27 mouse cellular contexts compared by ENCODE assay signal in genomic region chr2:180292906-180293305, GRCm38 (mm10). TPM values are rescaled to one million over a fixed set of nuclear protein-coding genes. Genes with fewer than 3 reads are reported as not detected.
"Had no signal": no experiment of that assay in that cellular context is flagged by ENCODE, and none has a peak within 500 bp of the region (broad histone marks: within the 10 kb centered on the region; RNA-seq: fewer than 3 reads in every experiment).

No protein-coding gene starts in this region.

- H3K27ac ChIP-seq: kidney, embryonic 15.5 days; layer of hippocampus, adult 2 months; liver, embryonic 13.5 days; midbrain, embryonic 10.5 days; neural tube, embryonic 12.5 days; neural tube, embryonic 15.5 days; stomach, postnatal 0 days had no signal

- H3K4me3 ChIP-seq: intestine, embryonic 15.5 days; kidney, embryonic 15.5 days; layer of hippocampus, adult 2 months; liver, embryonic 13.5 days; megakaryocyte, embryonic 14.5 days; midbrain, embryonic 10.5 days; neural tube, embryonic 12.5 days; neural tube, embryonic 15.5 days had no signal

- H3K27me3 ChIP-seq: intestine, embryonic 15.5 days; kidney, embryonic 15.5 days; liver, embryonic 13.5 days; neural tube, embryonic 12.5 days; neural tube, embryonic 15.5 days had no signal

- DNase-seq: kidney, adult 11 months; kidney, adult 8-10 months; kidney, postnatal 14 days; kidney, postnatal 4 days; layer of hippocampus, adult 9-11 months; liver, embryonic 13.5 days; lung, postnatal 14 days; midbrain, embryonic 14.5 days; right cerebral cortex, adult 18-20 months; right cerebral cortex, postnatal 14 days; right cerebral cortex, postnatal 4 days; thymus, adult 18-20 months; thymus, postnatal 36 days had no signal

- H3K9ac ChIP-seq: intestine, embryonic 15.5 days; kidney, embryonic 15.5 days; liver, embryonic 13.5 days; neural tube, embryonic 12.5 days; neural tube, embryonic 15.5 days had no signal

- H3K36me3 ChIP-seq: intestine, embryonic 15.5 days; kidney, embryonic 15.5 days; liver, embryonic 13.5 days; midbrain, embryonic 10.5 days; neural tube, embryonic 12.5 days; neural tube, embryonic 15.5 days had no signal

- H3K4me1 ChIP-seq: neural tube, embryonic 12.5 days; neural tube, embryonic 15.5 days had no signal

- H3K9me3 ChIP-seq: intestine, embryonic 15.5 days; kidney, embryonic 15.5 days; liver, embryonic 13.5 days; megakaryocyte, embryonic 14.5 days; midbrain, embryonic 10.5 days; neural tube, embryonic 12.5 days; neural tube, embryonic 15.5 days had no signal

- H3K4me2 ChIP-seq: kidney, embryonic 15.5 days; liver, embryonic 13.5 days; neural tube, embryonic 12.5 days; neural tube, embryonic 15.5 days had no signal

- ATAC-seq: intestine, embryonic 15.5 days had no signal

RNA-seq across cellular contexts. Expression of gene Rbbp8nl, which starts 3.2 kb away (rescaled TPM):
- total RNA-seq: layer of hippocampus, adult 2 months; layer of hippocampus, postnatal 25 days; left cerebral cortex, adult 18-20 months; left cerebral cortex, postnatal 10 days; left cerebral cortex, postnatal 36 days; liver, adult 2 months had no signal
- polyA plus RNA-seq: liver, adult 2 months; liver, embryonic 13.5 days; liver, embryonic 16.5 days; midbrain, embryonic 14.5 days; neural tube, embryonic 15.5 days had no signal

RNA-seq across cellular contexts. Expression of gene Gata5, which starts 41.6 kb away (rescaled TPM):
- total RNA-seq: layer of hippocampus, adult 2 months; layer of hippocampus, postnatal 25 days; left cerebral cortex, adult 18-20 months; left cerebral cortex, postnatal 10 days; left cerebral cortex, postnatal 36 days had no signal
- polyA plus RNA-seq: midbrain, embryonic 14.5 days; neural tube, embryonic 12.5 days had no signal
